27 mouse cellular contexts compared by ENCODE assay signal in the genomic region with DNA sequence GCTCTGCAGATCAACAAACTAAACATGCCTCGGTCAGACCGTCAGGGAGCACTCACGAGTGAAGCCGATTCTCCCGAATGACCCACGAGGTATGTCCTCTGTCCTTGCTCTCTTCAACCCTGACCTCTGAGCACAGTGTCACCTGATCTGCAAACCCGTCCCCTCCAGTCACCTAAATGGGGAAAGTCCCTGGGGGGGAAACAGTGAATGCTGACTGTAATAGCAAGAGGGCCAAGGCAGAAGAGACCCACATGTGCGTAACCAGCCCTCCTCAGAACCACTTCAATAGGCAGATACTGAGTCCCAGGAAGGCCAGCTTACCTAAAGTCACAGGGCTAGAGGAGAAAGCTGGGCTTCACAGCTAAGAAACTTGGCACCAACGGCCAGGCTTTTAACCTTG.
"Had no signal": no experiment of that assay in that cellular context is flagged by ENCODE, and none has a peak within 500 bp of the region (broad histone marks: within the 10 kb centered on the region; RNA-seq: fewer than 3 reads in every experiment).

No protein-coding gene starts in this region.

- H3K27ac ChIP-seq: gastrocnemius, adult 2 months; heart, embryonic 13.5 days; heart, embryonic 15.5 days; hindbrain, embryonic 10.5 days; hindbrain, embryonic 12.5 days; hindbrain, embryonic 14.5 days; intestine, embryonic 15.5 days; layer of hippocampus, adult 2 months; left cerebral cortex, adult 2 months; limb, embryonic 10.5 days; limb, embryonic 12.5 days; liver, embryonic 13.5 days; liver, embryonic 15.5 days had no signal

- H3K4me1 ChIP-seq: heart, embryonic 15.5 days; liver, embryonic 13.5 days; liver, embryonic 15.5 days had no signal

- H3K36me3 ChIP-seq: heart, embryonic 15.5 days; intestine, embryonic 15.5 days; liver, embryonic 13.5 days; liver, embryonic 15.5 days had no signal

- H3K4me3 ChIP-seq: gastrocnemius, adult 2 months; heart, embryonic 13.5 days; heart, embryonic 15.5 days; hindbrain, embryonic 10.5 days; hindbrain, embryonic 12.5 days; intestine, embryonic 15.5 days; layer of hippocampus, adult 2 months; left cerebral cortex, adult 2 months; limb, embryonic 10.5 days; limb, embryonic 12.5 days; liver, embryonic 13.5 days; liver, embryonic 15.5 days had no signal

- DNase-seq: gastrocnemius, adult 2 months; gastrocnemius, postnatal 10 days; gastrocnemius, postnatal 25 days; heart, adult 18-20 months; heart, postnatal 4 days; kidney, adult 18-20 months; kidney, adult 8-10 months; kidney, postnatal 10 days; kidney, postnatal 25 days; kidney, postnatal 4 days; liver, embryonic 13.5 days had no signal

- H3K27me3 ChIP-seq: heart, embryonic 13.5 days; heart, embryonic 15.5 days; hindbrain, embryonic 12.5 days; intestine, embryonic 15.5 days; limb, embryonic 12.5 days; liver, embryonic 13.5 days; liver, embryonic 15.5 days had no signal

- ATAC-seq: hindbrain, embryonic 16.5 days; inflammation-experienced regulatory T-cells, adult 6 months; intestine, embryonic 15.5 days; intestine, postnatal 0 days had no signal

- H3K9me3 ChIP-seq: heart, embryonic 13.5 days; heart, embryonic 15.5 days; hindbrain, embryonic 12.5 days; intestine, embryonic 15.5 days; limb, embryonic 10.5 days; limb, embryonic 12.5 days; liver, embryonic 13.5 days; liver, embryonic 15.5 days had no signal

- H3K4me2 ChIP-seq: heart, embryonic 11.5 days; heart, embryonic 13.5 days; heart, embryonic 15.5 days; hindbrain, embryonic 12.5 days; hindbrain, embryonic 14.5 days; intestine, embryonic 15.5 days; limb, embryonic 12.5 days; liver, embryonic 11.5 days; liver, embryonic 13.5 days; liver, embryonic 15.5 days had no signal

- H3K9ac ChIP-seq: heart, embryonic 13.5 days; heart, embryonic 15.5 days; hindbrain, embryonic 12.5 days; hindbrain, embryonic 14.5 days; intestine, embryonic 15.5 days; limb, embryonic 12.5 days; liver, embryonic 13.5 days; liver, embryonic 15.5 days had no signal
